Mouse (Mus musculus): Measurements from ENCODE around the gene Itih2. TPM values are rescaled to one million over a fixed set of nuclear protein-coding genes. Genes with fewer than 3 reads are reported as not detected.

Itih2 gene
- polyA plus RNA-seq, 1 experiment from 2014 or later, result 2.9 TPM

GRCm38 (mm10) chr2:10076675-10077074 is 54.5 kb downstream of the Itih2 start:
- peaks cover 8% of the 10 kb centered on the region; the same call in 1 of the 2 replicates for H3K36me3 ChIP-seq
- H3K9ac ChIP-seq, result no peak overlapping the region
- no peaks in the 10 kb centered on the region for H3K9me3 ChIP-seq
- ATAC-seq (ENCODE audit: borderline replicate concordance, extremely low read depth, low FRiP score, low TSS enrichment), result no peak
- H3K4me2 ChIP-seq, result no peak overlapping the region
- H3K4me1 ChIP-seq, result peaks cover 28% of the 10 kb centered on the region
- WGBS, result 65% methylated on average over 8 of the region's 8 CpGs
- H3K27me3 ChIP-seq, result no peaks in the 10 kb centered on the region
- H3K27ac ChIP-seq, result no peak overlapping the region
- no peak overlapping the region for H3K4me3 ChIP-seq

GRCm38 (mm10) chr2:10074470-10074869 is 56.7 kb downstream of the Itih2 start:
- H3K4me1 ChIP-seq, result peaks cover 22% of the 10 kb centered on the region
- H3K36me3 ChIP-seq, result peaks cover 13% of the 10 kb centered on the region; the same call in 1 of the 2 replicates
- no peak overlapping the region for H3K27ac ChIP-seq
- no peak for ATAC-seq (ENCODE audit: borderline replicate concordance, extremely low read depth, low FRiP score, low TSS enrichment)
- 61% methylated on average over 7 of the region's 7 CpGs for WGBS
- H3K4me2 ChIP-seq, result no peak overlapping the region
- no peaks in the 10 kb centered on the region for H3K9me3 ChIP-seq
- H3K4me3 ChIP-seq, result no peak overlapping the region
- H3K9ac ChIP-seq, result no peak overlapping the region
- H3K27me3 ChIP-seq, result no peaks in the 10 kb centered on the region

GRCm38 (mm10) chr2:10071751-10072150 is 59.4 kb downstream of the Itih2 start:
- no peak overlapping the region for H3K9ac ChIP-seq
- peaks cover 32% of the 10 kb centered on the region for H3K36me3 ChIP-seq

GRCm38 (mm10) chr2:10058836-10059235 is 72.4 kb downstream of the Itih2 start:
- H3K36me3 ChIP-seq, result peaks cover 82% of the 10 kb centered on the region
- WGBS, result 85% methylated on average over 5 of the region's 5 CpGs
- ATAC-seq (ENCODE audit: borderline replicate concordance, extremely low read depth, low FRiP score, low TSS enrichment), result no peak

More at GRCm38 (mm10) chr2:10071751-10072150, 59.4 kb downstream of the Itih2 start:
- Histone ChIP-seq H3K4me2 (no peak overlapping the region), H3K9me3 (no peaks in the 10 kb centered on the region), H3K4me3 (no peak overlapping the region), H3K27ac (no peak overlapping the region), H3K27me3 (no peaks in the 10 kb centered on the region), H3K4me1 (0 out of 2 replicates have a peak, but pooled peaks cover 3% of the 10 kb centered on the region)
- ATAC-seq (ENCODE audit: borderline replicate concordance, extremely low read depth, low FRiP score, low TSS enrichment), result no peak
- WGBS, result 80% methylated on average over 7 of the region's 7 CpGs

GRCm38 (mm10) chr2:10051996-10052395 is 79.2 kb downstream of the Itih2 start:
- H3K27ac ChIP-seq, result no peak overlapping the region
- H3K4me3 ChIP-seq, result no peak overlapping the region
- no peak overlapping the region for H3K9ac ChIP-seq
- H3K4me1 ChIP-seq, result peaks cover 11% of the 10 kb centered on the region
- no peak overlapping the region for H3K4me2 ChIP-seq
- peaks cover 28% of the 10 kb centered on the region for H3K36me3 ChIP-seq
- no peaks in the 10 kb centered on the region for H3K27me3 ChIP-seq
- no peak for ATAC-seq (ENCODE audit: borderline replicate concordance, extremely low read depth, low FRiP score, low TSS enrichment)
- 84% methylated on average over 1 of the region's 1 CpGs for WGBS
- H3K9me3 ChIP-seq, result no peaks in the 10 kb centered on the region

More at GRCm38 (mm10) chr2:10058836-10059235, 72.4 kb downstream of the Itih2 start:
- Histone ChIP-seq H3K27me3 (no peaks in the 10 kb centered on the region), H3K9ac (no peak overlapping the region), H3K9me3 (no peaks in the 10 kb centered on the region), H3K4me1 (no peaks in the 10 kb centered on the region), H3K27ac (no peak overlapping the region), H3K4me2 (no peak overlapping the region), H3K4me3 (no peak overlapping the region)

- Histone ChIP-seq H3K27ac (no peak overlapping the region), H3K9ac (no peak overlapping the region), H3K4me2 (no peak overlapping the region), H3K9me3 (no peaks in the 10 kb centered on the region), H3K4me3 (no peak overlapping the region), H3K4me1 (peaks cover 14% of the 10 kb centered on the region), H3K36me3 (peaks cover 20% of the 10 kb centered on the region), H3K27me3 (no peaks in the 10 kb centered on the region)
- 89% methylated on average over 3 of the region's 3 CpGs for WGBS
- ATAC-seq (ENCODE audit: borderline replicate concordance, extremely low read depth, low FRiP score, low TSS enrichment), result no peak
Observed at GRCm38 (mm10) chr2:10050878-10051277, 80.3 kb downstream of the Itih2 start.

- Histone ChIP-seq H3K9me3 (no peaks in the 10 kb centered on the region), H3K4me3 (peak overlapping the region; percentile 96), H3K9ac (peak overlapping the region; percentile 36; the same call in 1 of the 2 replicates), H3K27ac (no peak overlapping the region), H3K4me2 (peak overlapping the region; percentile 84), H3K36me3 (peaks cover 6% of the 10 kb centered on the region), H3K27me3 (no peaks in the 10 kb centered on the region), H3K4me1 (peaks cover 14% of the 10 kb centered on the region)
- 9% methylated on average over 10 of the region's 10 CpGs for WGBS
- ATAC-seq (ENCODE audit: borderline replicate concordance, extremely low read depth, low FRiP score, low TSS enrichment), result no peak
Observed at GRCm38 (mm10) chr2:10049456-10049855, 81.7 kb downstream of the Itih2 start.

GRCm38 (mm10) chr2:10048461-10048860 is 82.7 kb downstream of the Itih2 start, which contains the start of gene Taf3:
Gene Taf3 (minus strand): TSS chr2:10048596.
- Histone ChIP-seq H3K4me2 (peak within 1 kb of the TSS; percentile 84), H3K4me3 (peak within 1 kb of the TSS; percentile 96), H3K9me3 (no peaks in the 10 kb centered on the region), H3K27me3 (no peaks in the 10 kb centered on the region), H3K9ac (peak within 1 kb of the TSS; percentile 85), H3K27ac (peak within 1 kb of the TSS; percentile 15; the same call in 1 of the 2 replicates), H3K36me3 (no peaks in the 10 kb centered on the region), H3K4me1 (peaks cover 14% of the 10 kb centered on the region)
- peak; percentile 95 for ATAC-seq (ENCODE audit: borderline replicate concordance, extremely low read depth, low FRiP score, low TSS enrichment)
- under 1% methylated on average over 36 of the region's 36 CpGs for WGBS

- Histone ChIP-seq H3K9ac (peak overlapping the region; percentile 85), H3K27ac (peak overlapping the region; percentile 15; the same call in 1 of the 2 replicates), H3K4me1 (peaks cover 14% of the 10 kb centered on the region), H3K4me3 (peak overlapping the region; percentile 96), H3K36me3 (no peaks in the 10 kb centered on the region), H3K9me3 (no peaks in the 10 kb centered on the region), H3K4me2 (peak overlapping the region; percentile 84), H3K27me3 (no peaks in the 10 kb centered on the region)
- peak; percentile 56; the same call in 1 of the 2 replicates for ATAC-seq (ENCODE audit: borderline replicate concordance, extremely low read depth, low FRiP score, low TSS enrichment)
- WGBS, result under 1% methylated on average over 47 of the region's 47 CpGs
Observed at GRCm38 (mm10) chr2:10047758-10048436, 83.3 kb downstream of the Itih2 start.

Other genes with a start within 250 kb of the Itih2 start
- not detected in 2 replicates for gene 9230102O04Rik, start 241.9 kb downstream of the Itih2 start, polyA plus RNA-seq (2015; fragmentation: Nextera tagmentation; extraction: Ambion mirVana)
- 3.2 and 5.7 TPM in 2 replicates for gene Gata3, start 241.4 kb downstream of the Itih2 start, polyA plus RNA-seq (2015; fragmentation: Nextera tagmentation; extraction: Ambion mirVana)
- 12.6 and 12.9 TPM in 2 replicates for gene Taf3, start 82.8 kb downstream of the Itih2 start, polyA plus RNA-seq (2015; fragmentation: Nextera tagmentation; extraction: Ambion mirVana)
- 553 and 555 TPM in 2 replicates for gene Atp5c1, start 50.9 kb downstream of the Itih2 start, polyA plus RNA-seq (2015; fragmentation: Nextera tagmentation; extraction: Ambion mirVana)
- gene Kin, start 50.8 kb downstream of the Itih2 start, polyA plus RNA-seq (2015; fragmentation: Nextera tagmentation; extraction: Ambion mirVana), result 29.6 and 29.9 TPM in 2 replicates
- gene Itih5, start 22.2 kb upstream of the Itih2 start, polyA plus RNA-seq (2015; fragmentation: Nextera tagmentation; extraction: Ambion mirVana), result 4.8 and 5.1 TPM in 2 replicates
- gene Sfmbt2, start 239.1 kb upstream of the Itih2 start, polyA plus RNA-seq (2015; fragmentation: Nextera tagmentation; extraction: Ambion mirVana), result 1.4 and 2.0 TPM in 2 replicates